ENCODE assay signal across 9 mouse cellular contexts in the genomic region with DNA sequence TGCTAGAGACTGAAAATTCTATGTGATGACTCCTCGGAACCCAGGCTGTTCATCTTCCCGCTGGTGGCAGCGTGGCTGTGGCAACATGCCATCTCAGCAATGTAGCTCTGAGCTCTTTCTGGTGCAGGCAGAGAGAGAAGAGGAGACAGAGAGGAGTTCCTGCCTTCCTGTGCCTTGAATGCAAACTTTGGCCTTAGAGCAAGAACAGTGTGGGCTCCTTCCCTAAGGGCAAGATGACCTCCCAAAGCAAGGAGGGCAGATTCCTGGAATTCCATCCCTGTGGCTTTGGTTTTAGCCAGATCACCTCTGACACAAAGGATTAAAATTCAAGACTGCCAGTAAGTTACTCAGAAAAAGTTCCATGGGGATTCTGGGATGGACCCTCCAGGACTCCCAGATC. TPM values are rescaled to one million over a fixed set of nuclear protein-coding genes. Genes with fewer than 3 reads are reported as not detected.
DNase-seq lines count a peak whose midpoint lies in the region; ATAC-seq lines count a peak whose summit lies in the region.
"Had no signal": no experiment of that assay in that cellular context is flagged by ENCODE, and none has a peak within 500 bp of the region (broad histone marks: within the 10 kb centered on the region; RNA-seq: fewer than 3 reads in every experiment).

No protein-coding gene starts in this region.

- ATAC-seq in cerebellum, adult (ENCODE audit: insufficient number of reproducible peaks, low FRiP score, low TSS enrichment): peak; percentile 40; the same call in 1 of the 2 replicates
- no peak for ATAC-seq in CD4-positive, CD25-positive, alpha-beta regulatory T cell, adult 4 months
- ATAC-seq: inflammation-experienced regulatory T-cells, adult 6 months had no signal

- no peak for DNase-seq in cerebellum, adult 9-10 months
- DNase-seq in ovary, adult 18-20 months (ENCODE audit: low spot score): peak; percentile 71
- DNase-seq in ovary, postnatal 10 days (ENCODE audit: low spot score): no peak
- DNase-seq in embryo, embryonic 11 days: peak; percentile 58
- peak; percentile 25 for DNase-seq in testis, postnatal 14 days (ENCODE audit: low spot score)
- no peak for DNase-seq in thymus, postnatal 36 days

RNA-seq across cellular contexts. Expression of a gene that starts 40.4 kb away (rescaled TPM):
- not detected for polyA plus RNA-seq in CD4-positive, CD25-positive, alpha-beta regulatory T cell, adult 4 months (2017; shearing (Covaris generic))
- polyA plus RNA-seq: inflammation-experienced regulatory T-cells, adult 6 months had no signal

Comparison
In these comparisons a context has a peak if more than half of its experiments do, and no peak if none do; other contexts are left out.
1. DNase-seq: peak in ovary, adult 18-20 months (single experiment), embryo, embryonic 11 days (single experiment) and testis, postnatal 14 days (single experiment); none in cerebellum, adult 9-10 months (single experiment), ovary, postnatal 10 days (single experiment) and thymus, postnatal 36 days (0 of 2).